Mouse (Mus musculus): ENCODE results near the gene Rhog.

- TF ChIP-seq CTCF (IDR thresholded peaks at IDR 0.05; ENCODE audit: extremely low read depth, insufficient read depth, insufficient read length, insufficient replicate concordance) (no peak), POLR2A (IDR thresholded peaks at IDR 0.05; ENCODE audit: low read depth, low read length) (no peak)
Measured at GRCm38 (mm10) chr7:102239591-102239990, 16.3 kb downstream of the Rhog start.
